Mouse (Mus musculus) olfactory bulb, adult 2 months (tissue): ENCODE results near the gene Abr.

ENCODE experiments used
- CTCF ChIP-seq: fragments of 200-500 bp; IDR thresholded peaks from 2 replicates; pipeline ENCODE4 v1.5.1; 2012; ENCODE audit warnings: low read depth, mild to moderate bottlenecking, low read length, moderate library complexity; ENCODE audit not compliant: insufficient read depth
- POLR2A ChIP-seq: fragments of 200-500 bp; IDR thresholded peaks from 2 replicates; pipeline ENCODE4 v1.6.1; 2012; ENCODE audit warnings: mild to moderate bottlenecking, low read depth, low read length, moderate library complexity; ENCODE audit not compliant: insufficient read depth

DNA sequence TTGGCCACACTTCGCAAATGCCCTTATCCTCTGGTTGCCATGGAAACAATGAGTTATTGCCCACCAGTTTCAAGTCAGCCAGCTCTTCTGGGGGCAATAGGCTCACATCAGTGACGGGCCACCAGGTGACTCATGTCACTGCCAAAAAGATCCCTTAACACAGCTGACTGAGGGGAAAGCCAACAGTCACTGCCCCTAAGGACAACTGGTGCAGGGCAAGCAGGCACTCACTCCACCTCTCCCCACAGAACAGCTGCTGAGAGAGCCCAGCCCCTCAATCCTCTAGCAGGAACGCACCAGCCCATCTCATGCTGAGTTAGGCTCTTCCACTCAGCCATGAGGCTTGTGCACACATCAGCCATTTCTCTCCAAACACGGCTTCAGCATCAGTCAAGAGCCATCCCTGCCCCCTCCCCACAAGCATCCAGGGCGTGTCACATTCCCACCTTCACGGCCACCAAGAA, 128.3 kb downstream of the Abr start:
- TF ChIP-seq CTCF, result no peak
- 0 out of 2 replicates have a peak, but pooled peaks have one; percentile 13 for TF ChIP-seq POLR2A
